Mouse (Mus musculus) midbrain, embryonic 11.5 days (tissue): ENCODE data around the gene St3gal3. TPM values are rescaled to one million over a fixed set of nuclear protein-coding genes. Genes with fewer than 3 reads are reported as not detected.
A peak's percentile ranks its signal among the peaks of the same experiment; 100 is the strongest.

Source experiments
- ATAC-seq: fragments of 200-750 bp; cut with Nextera tagmentation; 2 replicates; pipeline ENCODE4 v1.8.0; 2017; ENCODE audit warnings: moderate TSS enrichment, moderate library complexity; ENCODE audit not compliant: low FRiP score
- DNase-seq: peaks from one replicate; pipeline ENCODE4 v3.0.0; 2015; ENCODE audit warnings: low spot score; ENCODE audit errors: missing footprints
- H3K27ac ChIP-seq: fragments of 300-500 bp; sonication (generic); 2 replicates; pipeline ENCODE4 v1.5.1; 2014; ENCODE audit warnings: low read depth, low read length
- H3K27me3 ChIP-seq: fragments of 300-500 bp; sonication (generic); 2 replicates; pipeline ENCODE4 v1.6.1; 2014; ENCODE audit warnings: mild to moderate bottlenecking, low read length, moderate library complexity, mixed read lengths; ENCODE audit not compliant: control insufficient read depth, insufficient read depth
- H3K36me3 ChIP-seq: fragments of 300-500 bp; sonication (generic); 2 replicates; pipeline ENCODE4 v1.6.1; 2014; ENCODE audit warnings: mild to moderate bottlenecking, low read length, moderate library complexity, mixed read lengths; ENCODE audit not compliant: control insufficient read depth, insufficient read depth
- H3K4me1 ChIP-seq: fragments of 300-500 bp; sonication (generic); 2 replicates; pipeline ENCODE4 v1.6.1; 2014; ENCODE audit warnings: low read length; ENCODE audit not compliant: control insufficient read depth, insufficient read depth
- H3K4me2 ChIP-seq: fragments of 300-500 bp; sonication (generic); 2 replicates; pipeline ENCODE4 v1.6.1; 2014; ENCODE audit warnings: mild to moderate bottlenecking, moderate library complexity
- H3K4me3 ChIP-seq: fragments of 300-500 bp; sonication (generic); 2 replicates; pipeline ENCODE4 v1.5.1; 2014; ENCODE audit warnings: low read depth, low read length
- H3K9ac ChIP-seq: fragments of 300-500 bp; sonication (generic); 2 replicates; pipeline ENCODE4 v1.6.1; 2014; ENCODE audit warnings: low read length
- H3K9me3 ChIP-seq: fragments of 300-500 bp; sonication (generic); 2 replicates; pipeline ENCODE4 v1.6.1; 2016; ENCODE audit warnings: low read length; ENCODE audit not compliant: control insufficient read depth
- WGBS: fragments of 180-500 bp; shearing (Covaris S2); extraction: QIAGEN DNeasy Blood & Tissue Kit; methylation state at CpG from one replicate; pipeline ENCODE4 v1.1.7; 2014; 5-methylcytosine and 5-hydroxymethylcytosine counted together
- polyA plus RNA-seq: library from polyadenylated mRNA; unstranded; fragments of >200 nt; fragmentation: Nextera tagmentation; extraction: Ambion mirVana; gene quantifications from 2 replicates; pipeline ENCODE4 v1.2.1, GENCODE M21; 2014

Gene St3gal3
- polyA plus RNA-seq, 1 experiment from 2014 or later, result 5.7 TPM

DNA sequence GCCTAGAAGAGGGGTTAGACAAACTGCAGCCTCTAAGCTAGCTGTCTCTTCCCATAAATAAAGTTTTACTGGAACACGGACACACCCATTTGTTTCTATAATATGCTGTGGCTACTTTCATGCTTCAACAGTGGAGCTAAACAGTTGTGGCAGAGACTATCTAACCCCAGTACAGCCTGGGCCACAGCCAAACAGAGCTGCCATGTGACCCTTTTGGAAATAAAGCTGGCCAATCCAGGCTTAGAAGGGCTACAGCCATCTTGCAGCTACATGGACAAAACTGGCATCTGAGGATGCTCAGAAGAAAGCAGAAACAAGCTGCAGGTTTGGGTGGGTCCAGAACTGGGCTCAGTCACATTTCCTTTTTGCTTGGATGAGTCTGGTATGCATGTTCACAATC is 158.9 kb downstream of the St3gal3 start:
- no peak overlapping the region for H3K4me3 ChIP-seq
- WGBS, result 82% methylated on average over 1 of the region's 1 CpGs
- H3K27ac ChIP-seq, result no peak overlapping the region

DNA sequence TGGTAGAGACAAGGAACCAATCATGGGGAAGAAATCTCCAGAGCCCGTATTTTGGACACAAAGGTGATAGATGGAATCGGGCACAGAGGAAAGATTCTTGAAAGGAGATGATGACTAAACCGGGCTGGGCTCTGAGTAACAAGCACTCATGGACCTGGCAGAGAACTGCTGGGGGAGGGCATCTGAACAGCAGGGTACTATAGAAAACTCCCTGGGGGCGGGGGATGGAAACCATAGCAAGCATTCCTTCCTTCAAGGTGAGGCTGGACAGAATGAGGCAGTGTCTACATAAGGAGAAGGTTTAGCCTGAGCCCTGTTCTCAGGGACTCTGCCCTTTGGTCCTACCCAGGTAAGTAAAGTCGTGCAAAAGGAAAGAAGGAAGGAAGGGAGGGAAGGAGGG is 160.0 kb downstream of the St3gal3 start:
- Histone ChIP-seq H3K9me3 (no peaks in the 10 kb centered on the region), H3K9ac (no peak overlapping the region), H3K36me3 (no peaks in the 10 kb centered on the region), H3K27me3 (no peaks in the 10 kb centered on the region), H3K4me3 (no peak overlapping the region), H3K4me2 (no peak overlapping the region), H3K4me1 (no peaks in the 10 kb centered on the region), H3K27ac (no peak overlapping the region)
- WGBS, result 76% methylated on average over 5 of the region's 5 CpGs
- no peak for DNase-seq
- ATAC-seq, result no peak

More for the DNA sequence above, 158.9 kb downstream of the St3gal3 start:
- Histone ChIP-seq H3K4me1 (no peaks in the 10 kb centered on the region), H3K36me3 (no peaks in the 10 kb centered on the region), H3K9ac (no peak overlapping the region), H3K27me3 (no peaks in the 10 kb centered on the region), H3K4me2 (no peak overlapping the region), H3K9me3 (no peaks in the 10 kb centered on the region)
- ATAC-seq (no peak), DNase-seq (no peak)

DNA sequence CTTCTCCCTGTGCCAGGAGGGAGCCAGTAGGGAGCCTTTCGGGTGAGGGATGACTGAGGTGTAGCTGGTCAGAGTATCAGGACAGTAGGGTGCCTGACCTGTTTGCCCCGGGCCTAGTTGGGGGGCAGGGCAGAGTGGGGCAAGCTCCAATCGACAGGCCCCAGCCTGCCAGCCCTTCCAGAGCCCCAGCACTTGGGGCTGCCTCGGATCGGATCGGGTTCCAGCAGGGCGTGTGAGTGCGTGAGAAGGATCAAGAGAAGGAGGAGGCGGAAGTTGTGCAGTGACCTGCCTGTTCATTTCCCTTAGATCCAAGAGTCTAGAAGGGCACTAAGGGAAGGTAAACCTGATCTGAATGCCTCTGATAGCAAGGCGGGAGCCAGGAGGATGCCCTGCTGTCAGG is 161.7 kb downstream of the St3gal3 start:
- DNase-seq, result no peak

DNA sequence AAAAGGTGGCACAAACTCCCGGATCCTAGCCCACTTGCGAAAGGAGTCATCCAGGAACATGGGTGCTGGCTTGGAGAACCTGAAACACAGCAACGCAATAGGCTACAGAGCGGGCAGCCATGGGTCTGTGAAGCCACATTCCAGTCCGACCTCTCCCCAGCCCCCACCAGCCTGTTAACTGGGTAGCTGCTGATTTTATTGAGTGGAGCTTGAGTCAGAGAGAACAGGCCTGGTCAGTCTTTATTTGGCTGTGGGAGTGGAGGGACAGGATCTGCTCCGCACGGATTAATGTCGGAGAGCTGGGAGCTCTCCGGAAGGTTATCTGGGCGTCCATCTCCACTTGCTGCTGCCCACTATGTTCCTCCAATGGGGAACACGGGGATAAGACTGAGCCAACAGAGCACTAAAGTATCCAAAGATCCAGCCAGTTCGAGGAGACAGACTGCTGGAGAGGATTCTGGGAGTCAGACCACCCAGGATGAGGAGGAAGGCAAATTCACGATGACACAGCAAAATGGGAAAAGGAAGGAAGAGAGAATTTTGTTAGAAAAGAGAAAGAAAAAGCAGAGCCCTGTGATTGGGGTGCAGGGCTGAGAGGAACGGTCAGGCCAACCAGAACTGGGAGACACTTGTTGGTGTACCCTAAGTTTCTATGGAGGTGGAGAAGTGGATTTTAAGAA is 170.2 kb downstream of the St3gal3 start:
- ATAC-seq (no peak), DNase-seq (no peak)
- Histone ChIP-seq H3K9ac (no peak overlapping the region), H3K36me3 (no peaks in the 10 kb centered on the region), H3K4me3 (no peak overlapping the region), H3K9me3 (no peaks in the 10 kb centered on the region), H3K4me1 (no peaks in the 10 kb centered on the region), H3K27me3 (no peaks in the 10 kb centered on the region), H3K4me2 (no peak overlapping the region), H3K27ac (no peak overlapping the region)
- WGBS, result 86% methylated on average over 14 of the region's 14 CpGs

More for the DNA sequence above, 161.7 kb downstream of the St3gal3 start:
- H3K9me3 ChIP-seq, result no peaks in the 10 kb centered on the region
- H3K27me3 ChIP-seq, result no peaks in the 10 kb centered on the region
- no peak overlapping the region for H3K4me2 ChIP-seq
- 57% methylated on average over 10 of the region's 10 CpGs for WGBS
- H3K9ac ChIP-seq, result no peak overlapping the region
- no peak for ATAC-seq
- H3K36me3 ChIP-seq, result no peaks in the 10 kb centered on the region
- no peak overlapping the region for H3K4me3 ChIP-seq
- H3K27ac ChIP-seq, result no peak overlapping the region
- no peaks in the 10 kb centered on the region for H3K4me1 ChIP-seq

DNA sequence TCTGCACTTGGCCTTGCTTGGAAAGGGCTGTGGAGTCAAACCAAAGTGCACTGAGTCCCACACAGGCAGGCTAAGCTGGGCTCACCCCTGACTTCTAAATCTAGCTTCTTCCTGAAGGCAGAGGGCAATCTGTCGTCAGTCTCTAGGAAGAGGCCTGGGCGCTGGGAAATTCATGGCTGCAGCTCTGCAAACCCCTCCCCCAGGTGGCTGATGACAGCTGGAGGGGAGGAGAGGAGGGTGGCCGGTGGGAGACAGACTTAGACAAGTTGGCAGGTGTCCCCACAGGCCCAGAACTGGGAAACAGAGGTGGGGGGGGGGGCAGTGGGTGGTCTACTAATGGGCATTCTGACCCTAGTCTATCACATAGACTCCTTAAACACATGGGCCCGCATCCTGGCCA is 177.2 kb downstream of the St3gal3 start:
- H3K9ac ChIP-seq, result no peak overlapping the region
- no peaks in the 10 kb centered on the region; the same call in 1 of the 2 replicates for H3K36me3 ChIP-seq
- no peak overlapping the region for H3K4me2 ChIP-seq
- H3K9me3 ChIP-seq, result no peaks in the 10 kb centered on the region
- 77% methylated on average over 4 of the region's 4 CpGs for WGBS
- H3K27ac ChIP-seq, result no peak overlapping the region
- H3K4me3 ChIP-seq, result no peak overlapping the region
- ATAC-seq (no peak), DNase-seq (peak; percentile 73)
- H3K27me3 ChIP-seq, result no peaks in the 10 kb centered on the region
- H3K4me1 ChIP-seq, result no peaks in the 10 kb centered on the region

- ATAC-seq, result no peak
- no peak overlapping the region for H3K4me3 ChIP-seq
- peaks cover 3% of the 10 kb centered on the region; the same call in 1 of the 2 replicates for H3K4me1 ChIP-seq
- peak; percentile 73 for DNase-seq
- no peak overlapping the region for H3K27ac ChIP-seq
- WGBS, result 89% methylated on average over 7 of the region's 7 CpGs
- no peaks in the 10 kb centered on the region; the same call in 1 of the 2 replicates for H3K36me3 ChIP-seq
- no peaks in the 10 kb centered on the region for H3K27me3 ChIP-seq
- no peak overlapping the region for H3K9ac ChIP-seq
- no peaks in the 10 kb centered on the region for H3K9me3 ChIP-seq
- no peak overlapping the region for H3K4me2 ChIP-seq
Measured at GRCm38 (mm10) chr4:117947493-117947892, 187.2 kb downstream of the St3gal3 start.

DNA sequence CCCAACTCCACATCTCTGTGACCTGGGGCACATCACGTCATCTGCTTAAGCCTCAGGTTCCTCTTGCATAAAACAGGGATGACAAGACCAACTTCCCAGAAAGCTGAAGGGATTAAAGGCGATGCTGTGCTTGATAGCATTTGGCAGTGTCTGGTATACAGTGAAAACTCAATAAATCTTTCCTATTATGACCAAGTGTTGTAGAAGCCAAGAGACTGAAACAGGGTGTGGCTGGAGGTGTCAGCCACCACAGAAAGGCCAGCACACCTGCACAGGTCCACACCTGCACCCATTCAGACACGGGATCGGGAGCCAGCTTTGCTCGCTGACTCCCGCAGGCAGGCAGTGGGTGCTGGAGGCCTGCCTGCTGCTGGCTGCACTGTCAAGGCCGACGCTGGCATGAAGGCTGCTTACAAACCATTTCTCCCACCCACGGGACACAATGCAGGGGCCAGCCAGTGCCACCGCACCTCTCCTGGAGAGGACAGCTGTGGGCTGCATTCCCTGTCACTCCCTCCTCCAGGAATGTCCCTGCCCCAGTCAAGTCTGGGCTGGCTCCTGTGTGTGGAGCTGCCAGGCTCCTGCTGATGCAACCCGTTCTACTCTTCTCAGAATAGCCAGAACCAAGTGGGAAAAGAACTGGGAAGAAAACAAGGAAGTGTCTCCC is 187.9 kb downstream of the St3gal3 start:
- Histone ChIP-seq H3K9ac (no peak overlapping the region), H3K9me3 (no peaks in the 10 kb centered on the region), H3K36me3 (no peaks in the 10 kb centered on the region), H3K4me3 (no peak overlapping the region), H3K27me3 (no peaks in the 10 kb centered on the region), H3K4me1 (peaks cover 3% of the 10 kb centered on the region; the same call in 1 of the 2 replicates), H3K27ac (no peak overlapping the region), H3K4me2 (no peak overlapping the region)
- ATAC-seq, result no peak
- 85% methylated on average over 11 of the region's 11 CpGs for WGBS
- no peak for DNase-seq

- no peak overlapping the region for H3K27ac ChIP-seq
- H3K4me1 ChIP-seq, result peaks cover 3% of the 10 kb centered on the region; the same call in 1 of the 2 replicates
- H3K4me3 ChIP-seq, result no peak overlapping the region
- H3K9me3 ChIP-seq, result no peaks in the 10 kb centered on the region
- no peaks in the 10 kb centered on the region for H3K27me3 ChIP-seq
- no peak for DNase-seq
- no peak for ATAC-seq
- no peak overlapping the region for H3K4me2 ChIP-seq
- H3K9ac ChIP-seq, result no peak overlapping the region
- H3K36me3 ChIP-seq, result no peaks in the 10 kb centered on the region
- WGBS, result 58% methylated on average over 5 of the region's 5 CpGs
Measured at GRCm38 (mm10) chr4:117943317-117943716, 191.4 kb downstream of the St3gal3 start.

- Histone ChIP-seq H3K27me3 (no peaks in the 10 kb centered on the region), H3K9ac (no peak overlapping the region), H3K9me3 (no peaks in the 10 kb centered on the region), H3K4me2 (no peak overlapping the region), H3K4me3 (no peak overlapping the region), H3K36me3 (no peaks in the 10 kb centered on the region), H3K4me1 (no peaks in the 10 kb centered on the region), H3K27ac (no peak overlapping the region)
- ATAC-seq (no peak), DNase-seq (no peak)
- 97% methylated on average over 5 of the region's 5 CpGs for WGBS
Measured at GRCm38 (mm10) chr4:117936964-117937363, 197.8 kb downstream of the St3gal3 start.
